Mouse (Mus musculus) lung, postnatal 14 days (tissue): ENCODE measurements at regions not wholly inside any gene's neighbourhood (a gene's known extent, or its start where the extent isn't known, plus 50 kb on each side); places are given as distances from the start of the nearest gene placed in this dataset.
A peak's percentile ranks its signal among the peaks of the same experiment; 100 is the strongest.

Source experiments
- DNase-seq: peaks from one replicate; pipeline ENCODE4 v3.0.0; 2021

DNA sequence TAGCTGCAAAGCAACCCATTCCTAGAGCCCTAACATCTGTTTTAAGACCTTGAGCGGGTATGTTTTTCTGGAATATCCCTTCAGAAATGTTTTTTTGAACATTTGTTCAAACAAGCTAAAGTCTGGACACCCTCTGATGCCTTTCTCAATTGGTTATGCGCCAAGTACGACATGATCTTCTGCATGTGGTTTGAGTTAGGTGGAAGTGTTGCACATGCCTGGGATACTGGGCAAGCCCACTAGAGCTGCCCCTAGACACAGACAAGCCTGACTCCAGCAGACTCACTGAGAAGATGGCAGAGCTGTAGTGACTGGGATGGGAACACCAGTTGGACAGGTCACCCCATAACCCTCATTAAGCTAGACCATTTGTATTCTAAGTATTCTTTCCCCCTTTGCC, 153.2 kb upstream of the Cypt2 start:
- DNase-seq, result no peak

GRCm38 (mm10) chrX:105366284-105366683, 133.3 kb upstream of the Cypt2 start:
- no peak for DNase-seq

- DNase-seq, result no peak
These were observed 131.6 kb upstream of the Cypt2 start for GRCm38 (mm10) chrX:105367979-105368378.

- no peak for DNase-seq
These were observed 109.1 kb upstream of the Cypt2 start for GRCm38 (mm10) chrX:105390506-105390905.

- DNase-seq, result no peak
These were observed 108.5 kb upstream of the Cypt2 start for GRCm38 (mm10) chrX:105391029-105391428.

- no peak for DNase-seq
These were observed 107.7 kb upstream of the Cypt2 start for GRCm38 (mm10) chrX:105391680-105392462.

DNA sequence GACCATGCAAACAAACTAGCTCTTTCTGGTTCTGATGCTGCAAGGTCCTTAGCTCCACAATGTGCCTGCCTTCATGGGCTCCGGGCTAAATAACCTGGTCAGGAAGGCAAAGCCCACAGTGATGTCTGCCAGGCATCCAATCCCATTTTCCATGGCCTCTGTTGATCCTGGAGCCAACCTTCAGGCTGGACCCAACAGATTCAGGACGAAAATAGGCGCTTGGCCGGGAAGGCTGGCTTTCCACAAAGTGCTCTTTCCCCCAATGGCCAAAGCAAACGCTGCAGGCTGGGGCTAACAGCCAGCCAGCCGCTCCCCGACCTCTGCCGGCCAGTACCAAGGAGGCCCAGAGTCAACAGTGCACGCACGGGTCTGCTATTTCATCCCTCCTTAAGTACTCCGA, 106.3 kb upstream of the Cypt2 start:
- DNase-seq, result no peak

GRCm38 (mm10) chrX:105413351-105413750, 86.2 kb upstream of the Cypt2 start:
- no peak for DNase-seq

- peak; percentile 1 for DNase-seq
These were observed 78.6 kb upstream of the Cypt2 start for GRCm38 (mm10) chrX:105420976-105421375.
